Mouse (Mus musculus): ENCODE data around the gene 1700016K19Rik. TPM values are rescaled to one million over a fixed set of nuclear protein-coding genes. Genes with fewer than 3 reads are reported as not detected.

The 1700016K19Rik gene
- total and polyA plus RNA-seq, 2 experiments, result 0.12 TPM; not detected in 1

DNA sequence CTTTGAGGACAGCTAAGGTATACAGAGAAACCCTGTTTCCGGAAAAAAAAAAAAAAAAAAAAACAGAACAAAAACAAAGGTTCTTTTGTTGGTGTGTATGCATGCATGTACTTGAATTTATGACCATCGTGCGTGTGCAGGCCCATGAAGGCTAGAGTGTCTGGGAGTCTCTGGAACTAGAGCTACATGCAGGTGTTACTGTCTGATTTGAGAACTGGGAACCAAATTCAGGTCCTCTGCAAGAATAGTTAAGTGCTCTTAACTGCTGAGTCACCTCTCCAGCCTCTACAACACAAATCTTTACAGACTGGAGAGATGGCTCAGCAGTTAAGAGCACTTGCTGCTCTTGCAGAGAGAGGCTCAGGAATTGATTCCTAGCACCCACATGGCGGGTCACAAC is 16.1 kb downstream of the 1700016K19Rik start:
- no peak overlapping the region for H3K27ac ChIP-seq (replicated peaks; ENCODE audit: insufficient read depth, low read depth, low read length)
- 89% methylated on average over 4 of the region's 4 CpGs for WGBS
- no peak for DNase-seq (ENCODE audit: extremely low read depth, low read depth, low spot score)
- no peak for TF ChIP-seq POLR2A (IDR thresholded peaks at IDR 0.05; ENCODE audit: extremely low read depth, insufficient read depth, low read length)
- no peak for TF ChIP-seq CTCF (IDR thresholded peaks at IDR 0.05; ENCODE audit: low read depth, low read length)
- no peaks in the 10 kb centered on the region for H3K36me3 ChIP-seq (ENCODE audit: control insufficient read depth, insufficient read depth, low read length)
- no peaks in the 10 kb centered on the region for H3K79me2 ChIP-seq (ENCODE audit: control insufficient read depth, insufficient read depth, low read length)
- no peak overlapping the region for H3K9ac ChIP-seq (ENCODE audit: low read depth, low read length)
- H3K4me1 ChIP-seq (ENCODE audit: control insufficient read depth, insufficient read depth, low read length), result no peaks in the 10 kb centered on the region
- no peaks in the 10 kb centered on the region for H3K27me3 ChIP-seq (ENCODE audit: control insufficient read depth, insufficient read depth, low read length)
- H3K4me3 ChIP-seq (ENCODE audit: insufficient read depth, low read depth, low read length), result no peak overlapping the region

DNA sequence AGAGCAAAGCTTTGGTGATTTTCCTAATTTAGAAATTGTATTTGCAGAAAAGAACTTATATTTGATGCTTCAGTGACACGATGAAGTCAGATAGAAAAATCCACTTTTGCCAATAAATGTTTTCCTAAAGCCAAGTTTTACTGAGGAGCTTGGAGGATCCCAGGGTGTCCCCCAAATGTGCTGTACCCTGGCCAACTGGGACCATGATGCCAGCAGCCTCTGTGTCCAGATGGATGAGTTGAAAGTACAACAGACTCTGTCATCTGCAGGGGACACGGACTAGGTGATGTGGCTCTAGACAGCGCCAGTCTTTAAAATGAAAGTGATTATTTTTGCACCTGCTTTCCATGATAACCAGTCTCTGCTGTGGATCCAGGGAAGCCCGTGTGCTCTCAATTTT is 20.2 kb downstream of the 1700016K19Rik start:
- DNase-seq (ENCODE audit: extremely low read depth, low read depth, low spot score), result no peak
- no peaks in the 10 kb centered on the region for H3K79me2 ChIP-seq (ENCODE audit: control insufficient read depth, insufficient read depth, low read length)
- H3K27me3 ChIP-seq (ENCODE audit: control insufficient read depth, insufficient read depth, low read length), result no peaks in the 10 kb centered on the region
- TF ChIP-seq POLR2A (IDR thresholded peaks at IDR 0.05; ENCODE audit: extremely low read depth, insufficient read depth, low read length) (no peak), CTCF (IDR thresholded peaks at IDR 0.05; ENCODE audit: low read depth, low read length) (no peak)
- H3K9ac ChIP-seq (ENCODE audit: low read depth, low read length), result no peak overlapping the region
- H3K4me1 ChIP-seq (ENCODE audit: control insufficient read depth, insufficient read depth, low read length), result no peaks in the 10 kb centered on the region
- no peaks in the 10 kb centered on the region for H3K36me3 ChIP-seq (ENCODE audit: control insufficient read depth, insufficient read depth, low read length)
- no peak overlapping the region for H3K27ac ChIP-seq (replicated peaks; ENCODE audit: insufficient read depth, low read depth, low read length)
- no peak overlapping the region for H3K4me3 ChIP-seq (ENCODE audit: insufficient read depth, low read depth, low read length)
- WGBS, result 86% methylated on average over 4 of the region's 4 CpGs

DNA sequence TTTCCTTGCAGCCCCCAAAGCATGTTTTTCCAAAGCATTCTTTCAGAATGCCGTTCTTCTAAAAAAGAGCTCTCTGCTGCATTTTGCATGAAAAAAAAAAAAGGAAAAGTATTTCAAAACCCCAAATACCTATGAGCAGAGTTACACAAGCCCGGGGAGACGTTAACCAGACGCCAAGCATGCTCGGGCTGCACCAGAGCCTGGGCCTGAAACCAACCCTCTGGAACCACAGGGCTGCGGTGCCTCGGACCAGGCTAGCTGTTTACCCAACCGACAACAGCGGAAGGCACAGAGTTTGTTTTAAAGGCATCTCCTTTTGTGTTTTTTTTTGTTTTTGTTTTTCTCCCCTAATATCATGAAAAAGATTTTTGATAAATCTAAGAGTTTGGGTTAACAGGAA is 21.2 kb downstream of the 1700016K19Rik start:
- Histone ChIP-seq H3K9ac (ENCODE audit: low read depth, low read length) (no peak overlapping the region), H3K4me3 (ENCODE audit: insufficient read depth, low read depth, low read length) (no peak overlapping the region), H3K27ac (replicated peaks; ENCODE audit: insufficient read depth, low read depth, low read length) (no peak overlapping the region), H3K4me1 (ENCODE audit: control insufficient read depth, insufficient read depth, low read length) (no peaks in the 10 kb centered on the region), H3K27me3 (ENCODE audit: control insufficient read depth, insufficient read depth, low read length) (no peaks in the 10 kb centered on the region), H3K79me2 (ENCODE audit: control insufficient read depth, insufficient read depth, low read length) (no peaks in the 10 kb centered on the region), H3K36me3 (ENCODE audit: control insufficient read depth, insufficient read depth, low read length) (no peaks in the 10 kb centered on the region)
- WGBS, result 79% methylated on average over 9 of the region's 9 CpGs
- no peak for TF ChIP-seq POLR2A (IDR thresholded peaks at IDR 0.05; ENCODE audit: extremely low read depth, insufficient read depth, low read length)
- no peak for TF ChIP-seq CTCF (IDR thresholded peaks at IDR 0.05; ENCODE audit: low read depth, low read length)
- no peak for DNase-seq (ENCODE audit: extremely low read depth, low read depth, low spot score)

DNA sequence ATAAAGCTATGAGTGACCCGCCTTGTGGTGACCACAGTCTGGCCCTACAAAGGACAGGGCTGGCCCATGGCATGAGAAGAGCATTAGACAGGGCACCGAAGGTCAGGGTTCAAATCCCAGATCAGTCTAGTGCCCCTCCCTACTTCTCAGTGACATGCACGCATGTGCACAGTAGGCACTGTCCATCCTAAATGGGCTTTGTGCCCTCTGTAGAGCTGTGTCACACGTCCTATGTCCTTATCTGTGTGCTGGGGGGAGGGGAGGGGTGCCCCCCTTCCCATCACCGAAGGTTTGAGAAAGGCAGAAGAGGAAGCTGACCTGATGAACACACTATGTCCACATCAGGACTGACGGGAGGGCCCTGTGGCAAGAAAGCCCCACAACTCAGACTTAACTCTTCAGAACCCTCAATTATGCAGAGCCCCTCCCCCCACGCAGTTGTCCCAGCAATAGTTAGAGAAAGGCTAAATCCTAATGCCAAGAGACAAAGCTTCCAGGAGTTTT is 25.4 kb downstream of the 1700016K19Rik start:
- 80% methylated on average over 7 of the region's 7 CpGs for WGBS
- H3K36me3 ChIP-seq (ENCODE audit: control insufficient read depth, insufficient read depth, low read length), result no peaks in the 10 kb centered on the region
- H3K4me3 ChIP-seq (ENCODE audit: insufficient read depth, low read depth, low read length), result no peak overlapping the region
- H3K27ac ChIP-seq (replicated peaks; ENCODE audit: insufficient read depth, low read depth, low read length), result no peak overlapping the region
- peaks cover 2% of the 10 kb centered on the region; the same call in 1 of the 2 replicates for H3K4me1 ChIP-seq (ENCODE audit: control insufficient read depth, insufficient read depth, low read length)
- TF ChIP-seq CTCF (IDR thresholded peaks at IDR 0.05; ENCODE audit: low read depth, low read length), result no peak
- no peaks in the 10 kb centered on the region for H3K27me3 ChIP-seq (ENCODE audit: control insufficient read depth, insufficient read depth, low read length)
- no peak for DNase-seq (ENCODE audit: extremely low read depth, low read depth, low spot score)
- H3K79me2 ChIP-seq (ENCODE audit: control insufficient read depth, insufficient read depth, low read length), result no peaks in the 10 kb centered on the region
- no peak overlapping the region for H3K9ac ChIP-seq (ENCODE audit: low read depth, low read length)

DNA sequence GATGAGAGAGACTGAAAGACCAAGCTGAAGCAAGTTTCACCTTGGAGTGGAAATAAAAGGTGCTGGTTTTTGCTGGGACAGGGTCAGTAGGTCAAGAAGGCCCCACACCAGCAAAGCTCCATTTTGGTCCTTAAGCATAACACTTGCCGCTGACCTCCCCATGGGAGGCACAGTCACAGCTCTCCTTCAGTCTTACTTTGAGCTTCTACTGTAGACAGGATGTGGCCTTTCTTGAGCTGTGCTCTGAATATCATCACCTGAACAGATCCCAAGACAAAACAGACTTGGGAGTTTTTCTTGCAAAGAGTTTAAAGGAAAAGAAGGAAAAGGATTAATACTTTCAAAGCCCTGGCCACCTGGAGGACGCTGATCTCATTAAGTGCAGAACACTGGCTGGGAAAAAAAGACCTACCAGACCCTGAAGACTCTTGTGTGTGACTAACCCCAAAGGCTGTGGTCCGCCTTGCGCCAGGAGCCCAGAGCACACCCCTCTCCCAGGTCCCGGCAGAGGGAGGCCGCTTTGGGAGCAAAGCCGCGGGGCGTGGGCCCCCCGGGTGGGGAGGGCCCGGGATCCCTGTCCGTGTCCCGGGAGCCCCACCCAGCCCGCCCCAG is 26.9 kb downstream of the 1700016K19Rik start:
- Histone ChIP-seq H3K27ac (replicated peaks; ENCODE audit: insufficient read depth, low read depth, low read length) (no peak overlapping the region), H3K36me3 (ENCODE audit: control insufficient read depth, insufficient read depth, low read length) (no peaks in the 10 kb centered on the region), H3K9ac (ENCODE audit: low read depth, low read length) (no peak overlapping the region), H3K79me2 (ENCODE audit: control insufficient read depth, insufficient read depth, low read length) (no peaks in the 10 kb centered on the region), H3K4me1 (ENCODE audit: control insufficient read depth, insufficient read depth, low read length) (peaks cover 2% of the 10 kb centered on the region; the same call in 1 of the 2 replicates), H3K27me3 (ENCODE audit: control insufficient read depth, insufficient read depth, low read length) (no peaks in the 10 kb centered on the region), H3K4me3 (ENCODE audit: insufficient read depth, low read depth, low read length) (no peak overlapping the region)
- WGBS, result 35% methylated on average over 13 of the region's 14 CpGs
- TF ChIP-seq CTCF (IDR thresholded peaks at IDR 0.05; ENCODE audit: low read depth, low read length), result no peak
- no peak for TF ChIP-seq POLR2A (IDR thresholded peaks at IDR 0.05; ENCODE audit: extremely low read depth, insufficient read depth, low read length)
- no peak for DNase-seq (ENCODE audit: extremely low read depth, low read depth, low spot score)

Measured in liver, adult 2 months (tissue).